Mouse (Mus musculus): ENCODE results near the gene Mrpl28. TPM values are rescaled to one million over a fixed set of nuclear protein-coding genes. Genes with fewer than 3 reads are reported as not detected.
"Not testable (repeated sequence)": the region's sequence is repeated elsewhere in the genome, so short reads cannot be mapped to it uniquely, and the experiment has no call there.

Gene Mrpl28
- total RNA-seq, 2 experiments from 2014 or later: 130 to 133 TPM

- intact Hi-C loops (cut with DNase I): no loop called here
These were observed 25.8 kb downstream of the Mrpl28 start for GRCm38 (mm10) chr17:26149056-26149455.

GRCm38 (mm10) chr17:26151886-26152630 lies 28.8 kb downstream of the Mrpl28 start:
- intact Hi-C loops (cut with DNase I): no loop called here
- DNase-seq (ENCODE audit: low spot score): no peak

More at GRCm38 (mm10) chr17:26149056-26149455, 25.8 kb downstream of the Mrpl28 start:
- DNase-seq (ENCODE audit: low spot score): no peak

GRCm38 (mm10) chr17:26162736-26163135 lies 39.4 kb downstream of the Mrpl28 start:
- intact Hi-C loops (cut with DNase I): no loop called here
- no peak for DNase-seq (ENCODE audit: low spot score)

GRCm38 (mm10) chr17:26168039-26168438 lies 44.7 kb downstream of the Mrpl28 start:
- intact Hi-C loops (cut with DNase I): no loop called here
- no peak for DNase-seq (ENCODE audit: low spot score)

- DNase-seq (ENCODE audit: low spot score); intact Hi-C loops (cut with DNase I): not testable (repeated sequence)
These were observed 51.9 kb downstream of the Mrpl28 start for GRCm38 (mm10) chr17:26175248-26175647.

Other genes starting within 250 kb of the Mrpl28 start
- gene Mettl26, start 248.4 kb upstream of the Mrpl28 start, total RNA-seq (2021): 10 to 100 TPM; 13.6 to 14.4 TPM
- gene Wfikkn1, start 242.6 kb upstream of the Mrpl28 start, total RNA-seq (2021): under 1 TPM; 0.45 to 0.75 TPM
- gene Rab40c, start 203.8 kb upstream of the Mrpl28 start, total RNA-seq (2021): 10 to 100 TPM; 17.0 to 17.4 TPM
- gene Pigq, start 178.6 kb upstream of the Mrpl28 start, total RNA-seq (2021): 10 to 100 TPM; 49.0 to 55.6 TPM
- not detected for gene Nhlrc4, start 178.5 kb upstream of the Mrpl28 start, total RNA-seq (2021)
- under 1 TPM; 0.17 to 0.18 TPM for gene A930017K11Rik, start 170.9 kb upstream of the Mrpl28 start, total RNA-seq (2021)
- 1 to 10 TPM; 7.1 to 7.8 TPM for gene Capn15, start 137.7 kb upstream of the Mrpl28 start, total RNA-seq (2021)
- 10 to 100 TPM; 28.0 to 30.2 TPM for gene Rab11fip3, start 53.9 kb upstream of the Mrpl28 start, total RNA-seq (2021)
- gene Decr2, start 33.2 kb upstream of the Mrpl28 start, total RNA-seq (2021): 10 to 100 TPM; 11.0 to 11.7 TPM
- 1 to 10 TPM; 3.2 to 3.6 TPM for gene Nme4, start 27.9 kb upstream of the Mrpl28 start, total RNA-seq (2021)
- 1 to 10 TPM; 2.5 to 3.1 TPM for gene Tmem8, start 10.2 kb upstream of the Mrpl28 start, total RNA-seq (2021)
- 10 to 100 TPM; 14.0 to 16.0 TPM for gene Axin1, start 15.2 kb downstream of the Mrpl28 start, total RNA-seq (2021)
- gene Pdia2, start 75.6 kb downstream of the Mrpl28 start, total RNA-seq (2021): not detected
- under 1 TPM; 0.29 to 0.73 TPM for gene Rgs11, start 79.5 kb downstream of the Mrpl28 start, total RNA-seq (2021)
- under 1 TPM in 1 of 2 experiments, not detected in 1; 0.42 TPM for gene Arhgdig, start 84.3 kb downstream of the Mrpl28 start, total RNA-seq (2021)
- 100 to 1,000 TPM; 113 to 123 TPM for gene Fam234a, start 120.7 kb downstream of the Mrpl28 start, total RNA-seq (2021)
- gene Luc7l, start 129.4 kb downstream of the Mrpl28 start, total RNA-seq (2021): 10 to 100 TPM; 15.3 to 18.2 TPM